Mouse (Mus musculus) midbrain, embryonic 14.5 days (tissue): ENCODE results near the gene Ttyh1. TPM values are rescaled to one million over a fixed set of nuclear protein-coding genes. Genes with fewer than 3 reads are reported as not detected.
A peak's percentile ranks its signal among the peaks of the same experiment; 100 is the strongest.

Experiments
- ATAC-seq: fragments of 200-750 bp; cut with Nextera tagmentation; 2 replicates; pipeline ENCODE4 v1.8.0; 2017; ENCODE audit warnings: moderate number of reproducible peaks, moderate library complexity; ENCODE audit not compliant: low FRiP score, low TSS enrichment
- DNase-seq: peaks from one replicate; pipeline ENCODE4 v3.0.0-alpha.2; 2015
- H3K27ac ChIP-seq: fragments of 300-500 bp; sonication (generic); replicated peaks from 2 replicates; pipeline ENCODE4 v1.5.1; 2014; ENCODE audit warnings: mild to moderate bottlenecking, low read depth, low read length, moderate library complexity
- H3K27me3 ChIP-seq: fragments of 300-500 bp; sonication (generic); 2 replicates; pipeline ENCODE4 v1.6.1; 2014; ENCODE audit warnings: low read length, control low read depth, mixed read lengths; ENCODE audit not compliant: control insufficient read depth, insufficient read depth
- H3K36me3 ChIP-seq: fragments of 300-500 bp; sonication (generic); 2 replicates; pipeline ENCODE4 v1.6.1; 2014; ENCODE audit warnings: low read length, control low read depth; ENCODE audit not compliant: control insufficient read depth, insufficient read depth
- H3K4me1 ChIP-seq: fragments of 300-500 bp; sonication (generic); 2 replicates; pipeline ENCODE4 v1.6.1; 2014; ENCODE audit warnings: mild to moderate bottlenecking, antibody characterized with exemption, low read length, control low read depth; ENCODE audit not compliant: control insufficient read depth, insufficient read depth
- H3K4me2 ChIP-seq: fragments of 300-500 bp; sonication (generic); 2 replicates; pipeline ENCODE4 v1.6.1; 2014; ENCODE audit warnings: mild to moderate bottlenecking, low read length, moderate library complexity
- H3K4me3 ChIP-seq: fragments of 300-500 bp; sonication (generic); replicated peaks from 2 replicates; pipeline ENCODE4 v1.5.1; 2014; ENCODE audit warnings: low read depth, low read length
- H3K9ac ChIP-seq: fragments of 300-500 bp; sonication (generic); replicated peaks from 2 replicates; pipeline ENCODE4 v1.6.1; 2014; ENCODE audit warnings: mild to moderate bottlenecking, low read length, moderate library complexity
- H3K9me3 ChIP-seq: fragments of 300-500 bp; sonication (generic); 2 replicates; pipeline ENCODE4 v1.6.1; 2016; ENCODE audit warnings: low read length, control low read depth, mixed read lengths; ENCODE audit not compliant: control insufficient read depth
- WGBS: fragments of 180-500 bp; shearing (Covaris S2); extraction: QIAGEN DNeasy Blood & Tissue Kit; methylation state at CpG from one replicate; pipeline ENCODE4 v1.1.7; 2014; 5-methylcytosine and 5-hydroxymethylcytosine counted together
- polyA plus RNA-seq: library from polyadenylated mRNA; unstranded; fragments of >200 nt; fragmentation: Nextera tagmentation; extraction: Ambion mirVana; gene quantifications from 2 replicates; pipeline ENCODE4 v1.2.1, GENCODE M21; 2014

The Ttyh1 gene
- polyA plus RNA-seq, 1 experiment from 2014 or later: 112 TPM

DNA sequence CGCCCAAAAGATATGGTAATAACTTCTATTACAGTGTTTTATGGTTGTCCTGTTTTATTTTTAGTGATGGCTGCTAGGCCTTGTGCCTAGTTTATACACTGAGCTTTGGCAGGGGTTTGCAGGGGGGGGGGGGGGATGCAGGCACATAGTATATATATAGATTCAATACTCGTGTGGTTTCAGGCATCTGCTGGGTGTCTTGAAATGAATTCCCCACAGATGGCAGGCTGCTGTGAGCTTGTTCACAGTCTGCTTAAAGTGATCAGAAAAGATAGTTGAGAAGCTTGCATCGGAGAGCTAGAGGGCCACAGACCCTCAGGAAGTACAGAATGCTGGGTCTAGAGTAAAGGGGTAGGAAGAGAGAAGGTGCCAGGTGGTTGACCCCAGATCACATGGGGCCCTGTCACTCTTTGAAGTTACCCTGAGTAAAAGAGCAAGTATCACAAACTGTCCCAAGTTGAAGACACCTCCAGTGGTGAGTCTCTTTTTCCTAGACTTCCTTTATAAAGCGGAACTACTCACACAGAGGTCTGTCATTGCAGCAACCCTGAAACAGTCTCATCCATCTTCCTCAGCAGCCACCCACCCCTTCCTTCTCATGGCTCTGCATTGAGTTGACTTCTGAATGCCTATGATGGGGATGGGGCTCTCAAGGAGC lies 31.8 kb upstream of the Ttyh1 start:
- DNase-seq (no peak), ATAC-seq (no peak)
- no peak overlapping the region for H3K9ac ChIP-seq
- no peaks in the 10 kb centered on the region for H3K4me1 ChIP-seq
- 81% methylated on average over 4 of the region's 4 CpGs for whole genome bisulfite sequencing
- no peak overlapping the region for H3K4me2 ChIP-seq
- no peaks in the 10 kb centered on the region for H3K36me3 ChIP-seq
- H3K27ac ChIP-seq: no peak overlapping the region
- H3K4me3 ChIP-seq: no peak overlapping the region
- H3K27me3 ChIP-seq: no peaks in the 10 kb centered on the region
- H3K9me3 ChIP-seq: no peaks in the 10 kb centered on the region

DNA sequence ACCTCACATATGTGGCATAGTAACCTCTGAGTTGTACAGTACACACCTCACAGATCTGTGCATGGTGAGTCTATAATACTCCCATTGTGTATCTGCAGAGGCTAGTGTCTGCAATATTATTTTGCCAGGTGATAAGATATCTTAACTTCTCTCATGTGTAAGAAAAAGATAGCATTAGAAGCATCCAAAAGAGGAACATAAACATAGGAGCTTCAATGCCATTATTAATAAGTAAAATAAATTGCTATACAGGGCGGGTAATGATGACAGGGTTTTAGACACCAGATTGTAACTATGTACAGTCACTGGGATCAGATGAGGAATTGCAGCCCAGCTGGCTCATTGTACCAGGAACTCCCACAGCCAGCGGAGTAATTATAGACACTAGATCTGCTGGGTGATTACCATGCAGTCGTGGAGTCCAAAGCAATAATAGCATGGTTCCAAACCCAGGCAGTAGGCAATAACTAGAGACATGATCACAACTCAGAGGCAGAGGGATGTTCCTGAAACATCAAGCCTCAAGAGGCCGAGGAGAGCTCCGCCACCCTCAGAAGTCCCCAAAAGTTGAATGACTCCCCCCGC lies 31.2 kb upstream of the Ttyh1 start:
- DNase-seq (no peak), ATAC-seq (no peak)
- Histone ChIP-seq H3K27me3 (no peaks in the 10 kb centered on the region), H3K36me3 (no peaks in the 10 kb centered on the region), H3K4me1 (no peaks in the 10 kb centered on the region), H3K27ac (no peak overlapping the region), H3K9me3 (no peaks in the 10 kb centered on the region), H3K4me2 (no peak overlapping the region), H3K9ac (no peak overlapping the region), H3K4me3 (no peak overlapping the region)
- 85% methylated on average over 6 of the region's 6 CpGs for WGBS

DNA sequence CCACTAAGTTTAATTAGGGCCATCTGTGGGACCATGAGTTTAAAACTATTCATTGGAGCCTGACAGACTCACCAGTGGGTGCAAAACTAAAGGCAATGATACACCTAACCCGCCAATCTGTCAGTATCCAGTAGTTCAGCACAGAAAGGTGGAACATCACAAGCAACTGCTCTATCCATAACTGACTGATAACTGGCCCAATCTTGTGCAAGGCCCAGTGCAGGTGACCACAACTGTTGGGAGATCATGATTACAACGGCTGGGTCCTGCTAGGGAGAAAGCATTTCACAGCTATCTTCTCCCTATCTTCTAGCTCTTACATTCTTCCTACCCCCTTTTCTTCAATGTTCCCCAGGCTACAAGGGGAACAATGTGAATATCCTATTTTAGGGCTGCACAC lies 30.5 kb upstream of the Ttyh1 start:
- Histone ChIP-seq H3K4me2 (no peak overlapping the region), H3K4me3 (no peak overlapping the region), H3K4me1 (no peaks in the 10 kb centered on the region), H3K27me3 (no peaks in the 10 kb centered on the region), H3K36me3 (no peaks in the 10 kb centered on the region), H3K27ac (no peak overlapping the region), H3K9ac (no peak overlapping the region), H3K9me3 (no peaks in the 10 kb centered on the region)
- ATAC-seq: no peak
- WGBS: 80% methylated on average over 2 of the region's 2 CpGs
- no peak for DNase-seq

DNA sequence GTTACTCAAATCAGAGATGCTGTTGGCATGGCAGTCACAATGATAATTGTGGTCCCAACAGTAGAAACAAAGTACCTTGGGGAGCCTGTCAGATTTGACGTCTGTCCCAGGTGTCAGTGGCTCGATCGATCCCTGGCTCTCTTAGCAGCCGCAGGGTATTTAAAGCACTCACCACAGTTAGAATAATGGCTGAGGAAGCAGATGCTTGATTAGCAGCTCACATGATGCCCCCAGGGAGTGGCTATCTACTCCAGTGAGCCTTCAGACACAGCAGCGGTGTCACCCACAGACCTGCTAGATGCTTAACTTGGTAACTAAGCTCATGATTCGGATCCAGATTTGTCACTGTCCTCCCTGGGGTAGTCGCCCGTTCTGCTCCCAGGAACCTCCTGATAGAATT lies 28.0 kb upstream of the Ttyh1 start:
- H3K4me2 ChIP-seq: no peak overlapping the region
- no peak for ATAC-seq
- DNase-seq: peak; percentile 17

DNA sequence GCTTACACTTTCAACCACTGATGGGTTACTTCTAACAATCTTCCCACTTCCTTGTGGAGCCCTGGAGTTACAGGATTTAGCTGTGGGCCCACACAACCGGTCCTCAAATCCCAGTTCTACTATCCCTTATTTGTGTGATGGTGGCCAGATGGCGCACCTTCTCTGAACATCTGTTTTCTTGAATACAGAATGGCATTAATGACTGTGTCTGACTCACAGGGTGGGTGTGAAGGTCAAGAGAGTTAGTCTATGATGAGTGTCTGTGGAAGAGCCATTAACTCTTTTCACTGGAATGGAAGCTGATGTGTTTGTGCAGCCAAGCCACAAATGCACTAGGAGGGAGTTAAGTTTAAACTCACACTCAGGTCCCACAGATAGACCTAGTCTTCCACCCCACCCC lies 20.9 kb upstream of the Ttyh1 start:
- ATAC-seq (no peak), DNase-seq (no peak)
- H3K27ac ChIP-seq: no peak overlapping the region
- H3K4me3 ChIP-seq: no peak overlapping the region
- WGBS: 73% methylated on average over 2 of the region's 2 CpGs
- no peaks in the 10 kb centered on the region for H3K36me3 ChIP-seq
- no peaks in the 10 kb centered on the region for H3K4me1 ChIP-seq
- no peaks in the 10 kb centered on the region for H3K9me3 ChIP-seq
- H3K9ac ChIP-seq: no peak overlapping the region
- H3K4me2 ChIP-seq: no peak overlapping the region
- H3K27me3 ChIP-seq: no peaks in the 10 kb centered on the region

More for the DNA sequence above, 28.0 kb upstream of the Ttyh1 start:
- H3K27me3 ChIP-seq: no peaks in the 10 kb centered on the region
- no peaks in the 10 kb centered on the region for H3K9me3 ChIP-seq
- H3K9ac ChIP-seq: no peak overlapping the region
- no peak overlapping the region for H3K4me3 ChIP-seq
- no peaks in the 10 kb centered on the region for H3K4me1 ChIP-seq
- H3K36me3 ChIP-seq: no peaks in the 10 kb centered on the region
- WGBS: 46% methylated on average over 8 of the region's 8 CpGs
- no peak overlapping the region for H3K27ac ChIP-seq

DNA sequence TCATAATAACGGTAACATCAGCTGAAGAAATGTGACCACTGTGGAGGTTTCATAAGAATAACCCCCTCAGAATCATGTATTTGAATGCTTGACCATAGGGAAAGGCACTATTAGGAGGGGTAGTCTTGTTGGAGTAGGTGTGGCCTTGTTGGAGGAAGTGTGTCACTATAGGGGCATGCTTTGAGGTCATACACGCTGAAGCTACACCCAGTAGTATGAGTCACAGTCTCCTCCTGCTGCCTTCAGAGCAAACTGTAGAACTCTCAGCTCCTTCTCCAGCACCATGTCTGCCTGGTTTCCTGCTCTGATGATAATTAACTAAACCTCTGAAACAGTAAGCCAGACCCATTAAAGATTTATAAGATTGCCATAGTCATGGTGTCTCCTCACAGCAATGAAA lies 20.4 kb upstream of the Ttyh1 start:
- ATAC-seq (no peak), DNase-seq (no peak)
- Histone ChIP-seq H3K36me3 (no peaks in the 10 kb centered on the region), H3K9me3 (no peaks in the 10 kb centered on the region), H3K4me1 (no peaks in the 10 kb centered on the region), H3K4me2 (no peak overlapping the region), H3K27me3 (no peaks in the 10 kb centered on the region), H3K27ac (no peak overlapping the region), H3K9ac (no peak overlapping the region), H3K4me3 (no peak overlapping the region)
- 78% methylated on average over 2 of the region's 2 CpGs for WGBS

DNA sequence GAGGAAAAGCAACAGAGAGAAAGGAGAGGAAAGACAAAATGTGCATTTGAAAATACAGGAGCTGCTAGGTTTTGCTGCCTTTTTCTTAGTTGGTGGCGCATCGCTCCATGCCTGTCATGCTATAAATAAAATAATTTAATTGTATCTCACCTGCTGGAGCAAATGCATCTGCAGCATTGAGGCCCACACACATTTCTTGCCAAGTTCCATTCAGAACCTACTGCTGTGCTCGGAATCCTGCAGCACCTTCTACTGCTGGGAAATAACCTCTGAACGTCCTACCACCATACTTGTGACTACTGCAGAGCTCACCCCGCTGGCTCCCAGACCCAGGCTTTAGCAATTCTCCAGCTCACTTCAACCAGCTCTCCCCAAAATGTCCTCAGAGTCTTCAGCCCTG lies 18.1 kb upstream of the Ttyh1 start:
- H3K27ac ChIP-seq: no peak overlapping the region
- no peak for ATAC-seq

DNA sequence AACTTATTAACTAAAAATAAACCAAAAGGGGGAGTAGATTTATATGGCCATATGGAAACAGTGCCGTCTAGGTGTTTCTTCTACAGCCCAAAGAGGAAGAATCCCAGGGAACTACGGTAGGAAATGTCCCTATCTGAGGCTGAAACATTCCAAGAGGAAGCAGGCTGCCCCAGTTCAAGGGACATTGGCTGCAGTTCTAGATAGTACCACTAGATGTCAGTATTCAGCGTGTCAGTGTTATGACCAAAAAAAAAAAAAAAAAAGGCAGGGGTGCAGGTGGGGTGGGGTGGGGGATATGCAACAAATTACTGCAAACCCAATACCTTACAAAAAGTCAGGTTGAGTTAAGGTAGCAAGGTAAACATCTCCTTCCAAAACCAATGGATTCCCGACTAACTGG lies 15.8 kb upstream of the Ttyh1 start:
- DNase-seq: peak; percentile 86
- ATAC-seq: no peak

More for the DNA sequence above, 18.1 kb upstream of the Ttyh1 start:
- Histone ChIP-seq H3K36me3 (no peaks in the 10 kb centered on the region), H3K4me2 (no peak overlapping the region), H3K4me3 (no peak overlapping the region), H3K4me1 (no peaks in the 10 kb centered on the region), H3K27me3 (no peaks in the 10 kb centered on the region), H3K9ac (no peak overlapping the region), H3K9me3 (no peaks in the 10 kb centered on the region)
- no peak for DNase-seq
- 84% methylated on average over 5 of the region's 5 CpGs for WGBS

DNA sequence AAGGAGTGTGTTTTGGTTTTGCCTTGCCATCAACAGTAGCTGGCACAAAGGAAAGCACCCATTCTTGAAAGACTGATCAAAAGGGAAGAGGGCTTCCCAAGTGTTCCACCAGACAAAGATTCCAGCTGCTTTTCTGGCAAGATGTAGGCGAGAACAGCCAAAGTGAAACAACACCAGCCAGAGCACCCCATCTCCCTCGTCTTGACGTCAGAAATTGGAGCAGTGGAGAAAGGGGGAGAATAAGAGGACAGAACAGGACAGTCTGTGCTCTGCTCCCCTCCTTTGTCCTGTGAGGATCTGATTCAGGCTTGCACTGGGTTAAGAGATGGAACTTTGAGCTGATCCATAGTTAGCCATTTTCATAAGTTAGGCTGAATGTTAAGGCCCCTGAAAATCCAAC lies 7.4 kb upstream of the Ttyh1 start:
- H3K27ac ChIP-seq: no peak overlapping the region
- H3K4me3 ChIP-seq: no peak overlapping the region
- H3K27me3 ChIP-seq: no peaks in the 10 kb centered on the region
- H3K9me3 ChIP-seq: no peaks in the 10 kb centered on the region
- no peak overlapping the region for H3K9ac ChIP-seq
- ATAC-seq: no peak
- DNase-seq: no peak
- no peaks in the 10 kb centered on the region for H3K4me1 ChIP-seq
- no peak overlapping the region for H3K4me2 ChIP-seq
- H3K36me3 ChIP-seq: no peaks in the 10 kb centered on the region
- WGBS: 43% methylated on average over 3 of the region's 3 CpGs

More for the DNA sequence above, 15.8 kb upstream of the Ttyh1 start:
- Histone ChIP-seq H3K9ac (no peak overlapping the region), H3K27ac (no peak overlapping the region), H3K4me3 (no peak overlapping the region), H3K27me3 (no peaks in the 10 kb centered on the region), H3K9me3 (no peaks in the 10 kb centered on the region), H3K4me1 (no peaks in the 10 kb centered on the region), H3K36me3 (no peaks in the 10 kb centered on the region), H3K4me2 (no peak overlapping the region)
- WGBS: 14% methylated on average over 4 of the region's 4 CpGs
